Mouse (Mus musculus) heart, embryonic 16.5 days (tissue): ENCODE results near the gene Rbm8a2. TPM values are rescaled to one million over a fixed set of nuclear protein-coding genes. Genes with fewer than 3 reads are reported as not detected.

ENCODE experiments used
- ATAC-seq: fragments of 200-750 bp; cut with Nextera tagmentation; replicated peaks from 2 replicates; pipeline ENCODE4 v1.8.0; 2017; ENCODE audit warnings: moderate number of reproducible peaks; ENCODE audit not compliant: insufficient read depth, low FRiP score; ENCODE audit errors: extremely low read depth
- H3K27ac ChIP-seq: fragments of 300-500 bp; sonication (generic); 2 replicates; pipeline ENCODE4 v1.5.1; 2014; ENCODE audit warnings: mild to moderate bottlenecking, low read length, control low read depth, moderate library complexity
- H3K27me3 ChIP-seq: fragments of 300-500 bp; sonication (generic); 2 replicates; pipeline ENCODE4 v1.6.1; 2014; ENCODE audit warnings: low read length, mixed read lengths; ENCODE audit not compliant: control insufficient read depth, insufficient read depth
- H3K36me3 ChIP-seq: fragments of 300-500 bp; sonication (generic); 2 replicates; pipeline ENCODE4 v1.6.1; 2014; ENCODE audit not compliant: control insufficient read depth, insufficient read depth
- H3K4me1 ChIP-seq: fragments of 300-500 bp; sonication (generic); 2 replicates; pipeline ENCODE4 v1.6.1; 2014; ENCODE audit warnings: low read length, mixed read lengths; ENCODE audit not compliant: control insufficient read depth, insufficient read depth
- H3K4me2 ChIP-seq: fragments of 300-500 bp; sonication (generic); 2 replicates; pipeline ENCODE4 v1.6.1; 2014; ENCODE audit warnings: low read depth, mild to moderate bottlenecking, control low read depth, low read length
- H3K4me3 ChIP-seq: fragments of 300-500 bp; sonication (generic); 2 replicates; pipeline ENCODE4 v1.5.1; 2014; ENCODE audit warnings: mild to moderate bottlenecking, control low read depth, low read length
- H3K9ac ChIP-seq: fragments of 300-500 bp; sonication (generic); 2 replicates; pipeline ENCODE4 v1.6.1; 2014; ENCODE audit warnings: low read length, control low read depth
- H3K9me3 ChIP-seq: fragments of 300-500 bp; sonication (generic); replicated peaks from 2 replicates; pipeline ENCODE4 v1.6.1; 2016; ENCODE audit warnings: low read length; ENCODE audit not compliant: control insufficient read depth
- WGBS: fragments of 180-500 bp; shearing (Covaris S2); extraction: QIAGEN DNeasy Blood & Tissue Kit; methylation state at CpG from one replicate; pipeline ENCODE4 v1.1.7; 2014; 5-methylcytosine and 5-hydroxymethylcytosine counted together
- polyA plus RNA-seq: library from polyadenylated mRNA; unstranded; fragments of >200 nt; fragmentation: Nextera tagmentation; extraction: Ambion mirVana; gene quantifications from 2 replicates; pipeline ENCODE4 v1.2.1, GENCODE M21; 2015

The Rbm8a2 gene
- polyA plus RNA-seq, 1 experiment from 2014 or later, result 0.98 TPM

- no peaks in the 10 kb centered on the region for H3K4me1 ChIP-seq
- H3K4me2 ChIP-seq, result no peak overlapping the region
- H3K9me3 ChIP-seq, result no peaks in the 10 kb centered on the region
- no peaks in the 10 kb centered on the region for H3K27me3 ChIP-seq
- no peaks in the 10 kb centered on the region for H3K36me3 ChIP-seq
- no peak overlapping the region for H3K9ac ChIP-seq
- H3K4me3 ChIP-seq, result no peak overlapping the region
- no peak for ATAC-seq
- no peak overlapping the region for H3K27ac ChIP-seq
- WGBS, result 69% methylated on average over 4 of the region's 4 CpGs
Measured at GRCm38 (mm10) chr1:175946718-175947315, 32.1 kb downstream of the Rbm8a2 start.

DNA sequence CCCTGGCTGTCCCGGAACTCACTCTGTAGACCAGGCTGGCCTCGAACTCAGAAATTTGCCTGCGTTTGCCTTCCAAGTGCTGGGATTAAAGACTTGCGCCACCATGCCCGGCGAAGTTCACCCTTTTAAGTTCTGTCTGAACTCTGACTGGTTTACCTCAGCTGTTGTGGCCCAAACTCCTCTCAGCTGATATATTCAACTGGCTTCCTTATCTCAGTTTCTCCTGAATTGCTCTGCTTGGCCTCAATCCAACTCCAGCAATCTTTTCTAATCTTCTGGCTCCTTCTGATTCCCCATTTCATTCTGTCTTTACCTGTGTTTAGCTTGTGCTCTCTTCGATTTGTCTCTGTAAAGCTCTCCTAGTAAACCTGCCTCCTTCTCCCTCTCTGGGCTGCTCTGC lies 35.7 kb downstream of the Rbm8a2 start:
- WGBS, result 79% methylated on average over 7 of the region's 7 CpGs
- no peaks in the 10 kb centered on the region for H3K27me3 ChIP-seq
- ATAC-seq, result no peak
- no peak overlapping the region for H3K27ac ChIP-seq
- no peak overlapping the region for H3K4me2 ChIP-seq
- H3K9ac ChIP-seq, result no peak overlapping the region
- no peak overlapping the region for H3K4me3 ChIP-seq
- H3K4me1 ChIP-seq, result no peaks in the 10 kb centered on the region
- no peaks in the 10 kb centered on the region for H3K9me3 ChIP-seq
- no peaks in the 10 kb centered on the region for H3K36me3 ChIP-seq

DNA sequence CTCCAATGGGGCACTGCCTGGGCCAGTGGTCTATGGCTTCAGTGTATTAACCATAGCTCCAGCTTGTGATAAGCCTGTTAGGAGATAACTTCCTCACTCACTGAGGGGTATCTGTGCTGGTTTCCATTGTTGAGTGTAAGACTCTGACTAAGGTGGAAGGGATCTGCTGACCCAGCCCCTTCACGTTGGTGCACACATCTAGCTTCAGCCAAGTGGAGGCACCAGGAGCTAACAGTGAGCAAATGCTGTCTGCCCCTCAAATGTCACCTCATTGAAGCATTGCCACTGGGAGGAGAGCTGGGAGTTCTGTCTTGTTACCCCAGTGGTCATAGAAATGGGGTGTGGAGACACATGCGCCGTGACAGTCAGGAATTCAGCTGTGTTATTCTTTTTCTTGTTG lies 40.2 kb downstream of the Rbm8a2 start:
- Histone ChIP-seq H3K27me3 (no peaks in the 10 kb centered on the region), H3K36me3 (no peaks in the 10 kb centered on the region), H3K27ac (no peak overlapping the region), H3K4me3 (no peak overlapping the region), H3K4me1 (no peaks in the 10 kb centered on the region), H3K9me3 (no peaks in the 10 kb centered on the region), H3K4me2 (no peak overlapping the region), H3K9ac (no peak overlapping the region)
- no peak for ATAC-seq
- WGBS, result 77% methylated on average over 3 of the region's 3 CpGs

DNA sequence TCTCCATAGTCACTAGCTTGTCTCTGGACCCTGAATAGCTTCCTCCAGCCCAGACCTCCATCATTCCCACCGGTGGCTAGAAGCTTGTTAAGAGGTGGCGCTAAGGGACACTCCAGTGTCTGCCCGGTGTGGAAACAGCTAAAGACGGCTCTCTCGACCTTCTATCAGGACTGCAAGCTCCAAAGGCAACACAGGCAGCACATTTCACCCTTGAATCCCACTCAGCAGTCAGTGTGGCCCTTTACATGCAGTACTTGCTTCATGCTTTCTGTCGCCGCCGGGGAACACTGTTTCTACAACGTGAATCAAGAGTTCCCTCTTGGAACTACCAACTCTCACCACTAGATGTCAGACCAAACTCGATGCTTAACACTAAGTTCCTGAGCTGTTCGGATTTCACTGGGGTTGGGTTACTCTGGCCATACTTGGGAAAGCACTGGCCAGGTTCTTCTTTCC lies 42.6 kb downstream of the Rbm8a2 start:
- peak; percentile 52; the same call in 1 of the 2 replicates for ATAC-seq
- Histone ChIP-seq H3K4me1 (no peaks in the 10 kb centered on the region), H3K27me3 (no peaks in the 10 kb centered on the region), H3K9ac (0 out of 2 replicates have a peak overlapping the region, but pooled peaks have one; percentile 24), H3K4me2 (peak overlapping the region; percentile 57), H3K4me3 (peak overlapping the region; percentile 14), H3K36me3 (no peaks in the 10 kb centered on the region), H3K9me3 (no peaks in the 10 kb centered on the region), H3K27ac (no peak overlapping the region)
- WGBS, result 9% methylated on average over 11 of the region's 11 CpGs

- WGBS, result 90% methylated on average over 5 of the region's 5 CpGs
- Histone ChIP-seq H3K9me3 (no peaks in the 10 kb centered on the region), H3K4me1 (no peaks in the 10 kb centered on the region), H3K27ac (no peak overlapping the region), H3K36me3 (no peaks in the 10 kb centered on the region), H3K4me2 (no peak overlapping the region), H3K27me3 (no peaks in the 10 kb centered on the region), H3K4me3 (no peak overlapping the region), H3K9ac (no peak overlapping the region)
- ATAC-seq, result no peak
Measured at GRCm38 (mm10) chr1:175931391-175931790, 47.5 kb downstream of the Rbm8a2 start.

Other genes starting within 250 kb of the Rbm8a2 start
- 28.7 and 32.7 TPM in 2 replicates for gene Exo1, start 98.5 kb downstream of the Rbm8a2 start, polyA plus RNA-seq
- 0.28 and 0.31 TPM in 2 replicates for gene Gm38100, start 58.8 kb downstream of the Rbm8a2 start, polyA plus RNA-seq